Mouse (Mus musculus) c-Kit-positive CD71-positive TER-119-positive erythroid progenitor cells, embryonic 14.5 days (primary cell): ENCODE results near the gene Cenpp.

ENCODE experiments used
- DNase-seq: peaks from one replicate; pipeline ENCODE4 v3.0.0-alpha.2; 2013; ENCODE audit warnings: low spot score

Gene Cenpp

DNA sequence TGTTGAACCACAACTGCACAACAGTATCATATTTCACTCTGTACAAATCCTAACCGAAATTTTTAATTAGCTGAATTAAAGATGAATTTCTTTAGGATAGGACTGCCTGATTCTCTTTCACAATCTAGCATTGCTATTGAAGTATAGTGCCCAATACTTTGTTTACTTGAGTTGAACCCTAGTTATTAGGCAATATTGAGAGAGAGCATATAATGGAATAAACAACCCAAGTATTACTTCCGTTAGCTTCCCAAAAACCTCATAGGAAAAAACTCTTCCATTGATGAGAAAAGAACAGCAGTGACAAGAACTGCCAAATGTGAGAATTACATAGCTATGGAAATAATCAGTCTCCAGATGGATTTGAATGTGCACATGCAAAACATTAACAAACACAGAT, 126.3 kb downstream of the Cenpp start:
- DNase-seq, result no peak

- DNase-seq, result no peak
Measured at GRCm38 (mm10) chr13:49518761-49519160, 133.8 kb downstream of the Cenpp start.

DNA sequence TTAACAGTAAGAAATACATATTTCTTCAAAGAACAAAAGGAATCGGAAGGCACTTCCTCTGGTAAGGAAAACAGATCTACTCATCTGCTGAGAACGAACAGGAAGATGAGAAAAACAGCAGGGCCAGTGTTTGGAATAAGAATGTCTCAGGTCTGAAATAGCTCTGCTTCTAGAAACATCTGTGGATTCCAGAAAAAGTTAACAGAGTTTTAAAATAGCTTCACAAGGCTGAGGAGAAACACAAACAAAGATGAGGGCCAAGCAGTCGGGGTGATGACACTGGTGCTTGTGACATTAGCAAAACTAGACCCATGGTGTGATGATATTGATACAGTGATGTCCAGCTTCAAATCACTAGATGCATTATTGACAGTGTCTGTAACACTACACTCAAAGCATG, 145.4 kb downstream of the Cenpp start:
- no peak for DNase-seq

DNA sequence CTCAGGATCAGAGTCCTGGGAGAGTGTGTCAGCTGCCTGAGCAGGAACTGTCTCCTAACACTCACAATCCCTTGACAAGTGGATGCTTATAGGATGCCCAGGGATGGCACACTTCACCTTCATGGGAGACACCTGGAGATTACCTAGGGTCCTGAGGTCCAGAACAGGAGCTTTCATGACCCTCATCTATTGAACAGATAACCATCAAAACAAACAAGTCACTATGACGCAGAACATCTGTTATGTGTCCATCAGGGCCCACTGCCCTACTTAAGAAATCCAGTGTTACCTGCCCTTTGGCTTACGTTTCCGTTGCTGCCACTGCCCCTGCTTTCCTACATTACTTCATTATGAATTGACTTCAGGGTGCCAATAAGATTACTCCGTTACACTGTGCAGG, 146.8 kb downstream of the Cenpp start:
- DNase-seq, result no peak

GRCm38 (mm10) chr13:49504510-49504909, 148.1 kb downstream of the Cenpp start, which contains the start of gene Ecm2:
TSS of gene Ecm2 (plus strand) at chr13:49504810.
- no peak for DNase-seq

DNA sequence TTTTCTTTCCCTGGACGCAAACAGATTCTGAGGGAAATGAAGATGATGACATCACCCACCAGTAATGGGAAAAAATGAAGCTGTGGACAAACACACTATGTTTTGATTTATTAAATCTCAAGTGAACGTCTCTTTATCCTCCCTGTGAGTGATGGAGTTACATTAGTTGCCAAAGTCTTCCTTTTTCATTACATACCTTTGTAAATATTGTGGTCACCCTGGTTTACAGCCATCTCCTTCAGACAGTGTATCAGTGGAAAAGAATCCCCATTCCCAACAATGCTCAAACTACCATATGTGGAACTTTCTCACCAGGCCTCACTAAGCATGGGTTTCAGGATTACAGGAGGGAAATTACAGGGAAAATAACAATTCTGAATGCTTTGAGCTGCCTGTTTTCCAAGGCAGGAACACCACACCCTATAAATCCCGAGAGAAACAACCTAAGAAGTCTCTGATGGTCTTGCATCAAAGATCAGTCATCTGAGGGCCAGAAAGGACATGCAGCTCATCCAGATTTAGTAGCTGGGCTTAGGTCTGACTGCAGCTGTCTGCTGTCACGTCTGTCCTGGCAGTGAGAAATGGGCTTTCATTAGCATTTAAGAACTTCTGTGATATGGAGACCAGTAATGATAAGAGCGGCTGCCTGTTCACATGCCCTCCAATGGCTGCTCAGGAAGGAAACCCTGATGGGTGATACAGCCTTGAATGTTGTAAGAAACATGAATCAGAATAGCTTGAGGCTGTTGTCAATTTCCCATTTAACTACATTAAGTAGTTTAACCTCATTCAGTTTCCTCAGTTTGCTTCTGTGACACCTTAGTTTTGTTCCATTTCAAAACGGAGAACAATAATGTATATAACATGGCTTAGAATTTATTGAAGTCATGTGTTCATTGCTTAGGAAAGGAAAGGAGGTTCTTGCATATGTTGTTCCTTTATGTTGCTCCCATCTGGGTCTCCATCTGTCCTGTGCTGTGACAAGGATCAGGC, 159.9 kb downstream of the Cenpp start, which contains the start of gene Tes3-ps:
Gene Tes3-ps (plus strand): TSS at position 943 of the 993 bp plus-strand sequence.
- no peak for DNase-seq

GRCm38 (mm10) chr13:49485388-49485787, 167.2 kb downstream of the Cenpp start:
- no peak for DNase-seq

- no peak for DNase-seq
Measured at GRCm38 (mm10) chr13:49480551-49480950, 172.0 kb downstream of the Cenpp start.

- DNase-seq, result no peak
Measured at GRCm38 (mm10) chr13:49480057-49480456, 172.5 kb downstream of the Cenpp start.

GRCm38 (mm10) chr13:49479399-49479798, 173.2 kb downstream of the Cenpp start:
- DNase-seq, result no peak

DNA sequence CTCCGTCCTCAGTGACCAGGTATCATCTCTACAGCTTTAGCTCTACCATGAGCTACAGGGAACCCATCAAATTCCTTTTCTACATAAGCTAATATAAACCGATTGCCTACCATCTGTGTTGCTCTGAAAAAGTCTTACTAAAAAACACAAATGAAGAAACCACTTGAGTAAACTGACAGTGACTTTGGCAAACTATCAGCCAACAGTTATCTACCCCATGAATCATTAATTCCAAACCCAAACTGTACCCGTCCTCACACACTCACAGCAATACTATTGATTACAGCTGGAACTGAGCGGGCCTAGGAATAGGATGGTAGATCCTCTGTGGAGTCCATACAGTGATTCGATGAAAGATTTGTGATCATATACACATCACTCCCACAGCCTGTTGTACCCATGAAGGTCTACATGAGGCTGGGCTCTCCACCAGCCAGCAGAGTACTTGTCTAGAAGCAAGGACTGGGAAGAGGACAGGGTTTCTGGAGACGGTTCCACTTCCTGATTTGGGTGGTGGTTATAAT, 173.7 kb downstream of the Cenpp start:
- DNase-seq, result no peak

GRCm38 (mm10) chr13:49477887-49478286, 174.7 kb downstream of the Cenpp start:
- no peak for DNase-seq

GRCm38 (mm10) chr13:49472676-49473005, 179.9 kb downstream of the Cenpp start:
- DNase-seq, result no peak

DNA sequence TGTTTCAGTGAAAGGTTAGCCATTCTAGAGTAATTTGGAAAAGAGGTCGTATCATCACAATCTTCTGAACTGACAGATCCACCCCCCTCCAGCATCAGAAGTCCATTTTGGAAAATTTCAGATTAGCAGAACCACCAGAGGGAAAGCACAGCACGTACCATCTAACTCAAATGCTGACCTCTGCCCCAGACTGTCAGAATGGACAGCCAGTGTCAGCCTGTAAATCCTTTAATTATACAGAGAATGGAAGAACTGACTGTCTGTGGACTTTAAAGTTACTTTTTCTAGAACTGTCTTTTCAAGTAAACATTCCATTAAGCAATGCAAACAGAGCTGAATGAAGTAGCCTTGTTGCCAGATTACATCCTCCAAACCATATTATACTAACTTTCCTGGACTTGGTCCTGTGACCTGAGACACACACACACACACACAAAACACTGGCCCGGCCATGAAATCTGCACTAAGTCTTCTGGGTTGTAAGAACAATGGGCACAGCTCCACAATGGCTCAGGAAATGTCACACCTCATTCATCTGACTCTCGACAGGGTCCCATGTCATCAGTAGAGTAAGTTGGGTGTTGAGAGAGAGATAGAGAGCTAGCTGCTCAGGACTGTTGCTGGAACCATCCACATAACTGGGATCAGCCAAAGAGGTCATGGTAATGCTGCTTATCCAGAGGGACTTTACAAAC, 180.5 kb downstream of the Cenpp start:
- no peak for DNase-seq

DNA sequence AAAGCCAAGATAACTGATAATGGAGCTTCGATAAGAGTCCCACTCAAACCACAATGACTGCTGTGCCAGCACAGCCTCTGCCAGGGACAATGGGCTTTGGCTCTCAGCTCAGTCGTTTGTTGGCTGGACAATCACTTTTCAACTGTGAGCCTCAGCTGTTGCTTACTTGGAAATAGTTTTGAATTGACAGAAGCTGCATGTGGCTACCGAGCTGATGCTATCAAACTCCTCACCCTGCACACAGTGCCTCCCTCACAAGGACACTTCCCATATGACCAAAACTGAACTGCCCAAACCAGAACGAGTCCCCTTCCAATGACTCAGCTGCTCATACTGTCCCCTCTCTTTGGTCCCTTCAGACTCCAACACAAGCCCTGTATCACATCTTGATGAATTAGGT, 181.8 kb downstream of the Cenpp start:
- no peak for DNase-seq

DNA sequence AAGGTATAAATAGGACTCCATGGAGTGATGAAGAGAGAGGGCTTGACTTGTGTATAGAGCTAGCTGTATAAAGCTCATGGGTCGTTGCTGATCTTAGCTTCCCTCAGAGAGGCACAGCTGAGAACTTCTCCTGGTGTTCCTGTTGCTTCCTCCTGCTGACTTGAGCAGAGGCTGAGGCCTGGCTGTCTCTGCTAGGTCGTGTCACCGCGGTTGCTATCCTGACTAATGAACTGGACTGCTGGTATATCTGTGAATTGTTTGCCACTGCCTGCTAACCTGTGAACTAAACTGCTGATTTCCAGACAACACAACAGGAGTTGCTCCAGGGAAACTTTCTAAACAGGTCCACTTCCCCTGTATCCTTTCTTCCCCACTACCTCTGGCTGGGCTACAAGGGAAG, 182.3 kb downstream of the Cenpp start:
- DNase-seq, result no peak

DNA sequence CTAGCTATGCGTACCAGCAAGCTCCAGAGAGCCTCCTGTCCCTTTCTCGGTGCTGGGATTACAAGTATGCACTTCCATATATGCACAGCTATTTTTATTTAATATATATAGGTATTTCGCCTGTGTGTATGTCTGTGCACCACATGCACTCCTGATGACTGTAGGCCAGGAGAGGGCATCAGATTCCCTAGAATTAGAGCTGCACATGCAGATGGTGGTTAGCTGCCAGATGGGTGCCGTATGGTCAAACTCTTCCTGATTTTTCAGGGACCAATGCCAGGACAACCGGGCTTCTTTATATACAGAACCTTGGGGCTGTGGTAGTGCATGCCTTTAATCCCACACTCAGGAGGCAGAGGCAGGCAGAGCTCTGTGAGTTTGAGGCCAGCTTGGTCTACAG, 183.6 kb downstream of the Cenpp start:
- no peak for DNase-seq

- no peak for DNase-seq
Measured at GRCm38 (mm10) chr13:49467585-49467984, 185.0 kb downstream of the Cenpp start.

DNA sequence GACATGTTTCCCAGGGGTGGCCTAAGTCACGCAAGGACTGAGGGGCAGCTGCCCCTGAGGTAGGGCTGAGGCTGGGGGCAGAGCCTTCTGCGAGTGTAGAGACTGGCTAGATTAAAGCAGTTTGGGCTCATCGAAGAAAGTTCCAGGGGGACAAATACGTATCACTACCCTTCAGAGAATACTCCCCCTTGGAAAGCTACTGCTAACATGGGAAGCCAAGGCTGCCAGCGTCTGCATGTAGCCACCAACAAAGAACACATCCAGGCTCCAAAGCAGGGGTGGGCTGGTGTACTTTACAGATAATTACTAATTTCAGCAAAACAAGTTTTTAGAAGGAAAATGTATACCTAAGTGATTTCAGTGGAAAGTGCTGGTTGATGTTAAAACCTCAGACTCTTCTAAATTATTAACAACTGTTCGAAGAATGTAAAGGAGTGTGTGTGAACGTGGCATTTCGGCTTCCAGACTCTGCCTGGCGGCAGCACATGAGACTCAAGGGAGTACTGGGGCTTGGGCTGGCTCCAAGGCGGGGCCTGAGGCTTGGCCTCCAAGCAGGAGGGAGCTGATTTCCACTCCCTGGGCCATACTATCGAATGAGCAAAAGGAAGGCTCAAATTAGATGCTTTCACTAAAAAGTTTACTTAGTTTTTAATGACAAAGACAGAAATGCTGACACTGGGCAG, 186.1 kb downstream of the Cenpp start:
- no peak for DNase-seq

- DNase-seq, result no peak
Measured at GRCm38 (mm10) chr13:49465875-49466274, 186.7 kb downstream of the Cenpp start.

DNA sequence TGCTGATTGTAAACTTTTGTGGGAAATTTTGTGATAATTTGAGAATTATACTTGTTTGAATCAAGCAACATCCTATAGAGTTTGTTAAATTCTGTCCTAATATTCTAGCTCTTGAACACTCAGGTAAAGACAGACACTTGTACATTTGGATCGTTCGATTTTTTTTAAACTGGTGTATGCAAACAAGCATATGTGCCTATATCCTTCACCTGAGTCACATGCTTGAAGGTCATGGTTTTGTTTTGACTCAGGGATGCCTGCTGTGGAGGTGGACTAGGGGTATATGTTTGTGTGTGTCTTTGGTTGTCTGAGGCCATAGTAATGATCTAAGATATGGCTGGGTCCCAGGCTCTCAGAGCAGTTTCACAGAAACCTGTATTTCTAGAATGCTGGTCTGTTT, 189.7 kb downstream of the Cenpp start:
- no peak for DNase-seq

DNA sequence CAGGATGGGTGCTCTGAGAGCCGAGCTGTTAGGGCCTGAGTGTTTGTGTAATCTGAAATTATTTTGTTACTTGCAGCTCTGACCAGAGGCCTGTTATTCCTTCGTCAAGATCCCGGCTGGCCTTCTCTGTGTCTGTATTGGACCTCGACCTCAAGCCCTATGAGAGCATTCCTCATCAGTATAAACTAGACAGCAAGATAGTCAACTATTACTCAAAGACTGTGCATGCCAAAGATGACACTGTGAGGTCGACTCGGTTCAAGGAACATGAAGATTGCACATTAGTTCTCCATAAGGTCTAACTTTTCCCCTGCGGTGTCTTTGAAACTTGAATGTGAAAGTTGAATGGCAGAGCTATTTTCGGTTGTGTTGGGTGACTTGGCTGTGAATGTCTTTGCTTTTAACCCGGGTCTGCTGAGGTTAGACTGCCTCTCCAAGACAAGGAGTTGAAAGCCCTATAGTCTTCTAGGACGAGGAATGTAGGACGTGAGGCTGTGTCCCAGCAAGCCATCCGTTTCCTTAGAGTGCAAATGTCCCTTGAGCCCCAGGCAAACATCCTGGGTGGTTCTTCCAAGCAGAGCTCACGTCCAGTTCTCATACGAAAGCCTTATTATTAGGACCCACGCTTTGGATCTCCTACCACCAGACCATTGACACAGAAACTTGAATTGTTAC, 191.0 kb downstream of the Cenpp start:
- no peak for DNase-seq
